Mouse (Mus musculus) fibroblast of lung, adult 2 months (primary cell): Measurements from ENCODE around the gene Rnf38.

Experiments
- DNase-seq: peaks from one replicate; pipeline ENCODE4 v3.0.0-alpha.2; 2011; ENCODE audit warnings: low read depth

The Rnf38 gene

GRCm38 (mm10) chr4:44233713-44234003, at the start of gene Rnf38:
Gene Rnf38, minus strand, starts transcription at chr4:44233789.
- DNase-seq, result no peak

GRCm38 (mm10) chr4:44281597-44282265, 48.1 kb upstream of the Rnf38 start:
- DNase-seq, result peak; percentile 85

- DNase-seq, result no peak
Observed at GRCm38 (mm10) chr4:44271134-44271533, 37.5 kb upstream of the Rnf38 start.

- DNase-seq, result no peak
Observed at GRCm38 (mm10) chr4:44269376-44269817, 35.8 kb upstream of the Rnf38 start.

GRCm38 (mm10) chr4:44267437-44267836, 33.8 kb upstream of the Rnf38 start:
- no peak for DNase-seq

- no peak for DNase-seq
Observed at GRCm38 (mm10) chr4:44265500-44265899, 31.9 kb upstream of the Rnf38 start.

- DNase-seq, result no peak
Observed at GRCm38 (mm10) chr4:44260244-44260643, 26.7 kb upstream of the Rnf38 start.

GRCm38 (mm10) chr4:44259126-44259525, 25.5 kb upstream of the Rnf38 start:
- no peak for DNase-seq

- no peak for DNase-seq
Observed at GRCm38 (mm10) chr4:44254579-44254978, 21.0 kb upstream of the Rnf38 start.

- no peak for DNase-seq
Observed at GRCm38 (mm10) chr4:44253191-44253590, 19.6 kb upstream of the Rnf38 start.

- DNase-seq, result no peak
Observed at GRCm38 (mm10) chr4:44251966-44252916, 18.7 kb upstream of the Rnf38 start.

- DNase-seq, result no peak
Observed at GRCm38 (mm10) chr4:44251521-44251920, 17.9 kb upstream of the Rnf38 start.

GRCm38 (mm10) chr4:44249705-44250104, 16.1 kb upstream of the Rnf38 start:
- no peak for DNase-seq

GRCm38 (mm10) chr4:44247051-44247939, 13.7 kb upstream of the Rnf38 start:
- no peak for DNase-seq

GRCm38 (mm10) chr4:44246285-44246684, 12.7 kb upstream of the Rnf38 start:
- DNase-seq, result no peak

- DNase-seq, result peak; percentile 55
Observed at GRCm38 (mm10) chr4:44241638-44242037, 8.0 kb upstream of the Rnf38 start.

- DNase-seq, result no peak
Observed at GRCm38 (mm10) chr4:44235946-44236345, 2.4 kb upstream of the Rnf38 start.

GRCm38 (mm10) chr4:44234004-44234866, 646 bp upstream of the Rnf38 start:
- DNase-seq, result peak; percentile 71

GRCm38 (mm10) chr4:44232771-44233712, 547 bp downstream of the Rnf38 start:
- DNase-seq, result no peak

GRCm38 (mm10) chr4:44225128-44225527, 8.5 kb downstream of the Rnf38 start:
- no peak for DNase-seq
